In the genomic region with DNA sequence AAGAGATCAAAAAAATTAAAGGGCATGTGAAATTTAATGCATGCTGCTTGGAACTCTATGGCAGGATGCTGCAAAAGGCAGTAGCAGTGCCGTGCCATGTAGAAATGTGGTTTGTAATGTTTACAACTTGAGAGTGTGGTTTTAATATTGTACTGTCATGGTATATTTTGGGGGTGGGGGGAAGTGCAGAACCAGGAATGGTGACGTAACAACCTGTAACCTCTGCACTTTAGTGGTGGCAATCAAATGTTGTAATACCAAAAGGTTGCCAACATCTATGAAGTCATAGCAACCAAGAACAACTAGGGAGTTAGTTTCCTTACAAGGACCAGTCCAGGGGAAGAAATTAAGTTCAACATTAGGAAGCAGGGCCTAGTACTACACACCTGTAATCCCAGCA, we compare ENCODE assay signal across 26 mouse cellular contexts.
DNase-seq lines count a peak whose midpoint lies in the region; ATAC-seq and TF ChIP-seq lines count a peak whose summit lies in the region.
"Had no signal": no experiment of that assay in that cellular context is flagged by ENCODE, and none has a peak within 500 bp of the region (broad histone marks: within the 10 kb centered on the region; RNA-seq: fewer than 3 reads in every experiment).

No protein-coding gene starts in this region.

- H3K4me3 ChIP-seq in C2C12 (ENCODE audit: insufficient read depth, poor library complexity, severe bottlenecking), result no peak overlapping the region
- no peak overlapping the region for H3K4me3 ChIP-seq in kidney, embryonic 16.5 days (ENCODE audit: low read length)
- H3K4me3 ChIP-seq: forebrain, embryonic 13.5 days; heart, embryonic 12.5 days; hindbrain, embryonic 10.5 days; hindbrain, embryonic 15.5 days; intestine, embryonic 15.5 days; limb, embryonic 10.5 days; limb, embryonic 15.5 days; liver, embryonic 15.5 days; neural tube, embryonic 12.5 days had no signal

- TF ChIP-seq CTCF in C2C12 (IDR thresholded peaks at IDR 0.05; ENCODE audit: control insufficient read depth, insufficient read depth, insufficient read length), result no peak

- H3ac ChIP-seq in C2C12 (ENCODE audit: control insufficient read depth, insufficient read length, low read depth), result no peak overlapping the region

- H3K79me2 ChIP-seq in C2C12 (ENCODE audit: control insufficient read depth, insufficient read depth), result no peaks in the 10 kb centered on the region

- no peak overlapping the region for H3K27ac ChIP-seq in kidney, embryonic 16.5 days (ENCODE audit: low read length)
- H3K27ac ChIP-seq: forebrain, embryonic 13.5 days; hindbrain, embryonic 10.5 days; hindbrain, embryonic 15.5 days; intestine, embryonic 15.5 days; limb, embryonic 10.5 days; limb, embryonic 15.5 days; liver, embryonic 15.5 days; neural tube, embryonic 12.5 days had no signal

- WGBS in kidney, embryonic 16.5 days, result 79% methylated on average over 2 of the region's 2 CpGs

- H3K9me3 ChIP-seq in kidney, embryonic 16.5 days (ENCODE audit: low read length), result no peaks in the 10 kb centered on the region
- H3K9me3 ChIP-seq: forebrain, embryonic 13.5 days; heart, embryonic 12.5 days; hindbrain, embryonic 10.5 days; hindbrain, embryonic 15.5 days; intestine, embryonic 15.5 days; limb, embryonic 10.5 days; limb, embryonic 15.5 days; liver, embryonic 15.5 days; neural tube, embryonic 12.5 days had no signal

- no peaks in the 10 kb centered on the region for H3K36me3 ChIP-seq in C2C12 (ENCODE audit: control insufficient read depth, insufficient read depth)
- no peaks in the 10 kb centered on the region for H3K36me3 ChIP-seq in kidney, embryonic 16.5 days (ENCODE audit: insufficient read depth, low read length)
- H3K36me3 ChIP-seq: heart, embryonic 12.5 days; hindbrain, embryonic 10.5 days; hindbrain, embryonic 15.5 days; intestine, embryonic 15.5 days; limb, embryonic 10.5 days; limb, embryonic 15.5 days; liver, embryonic 15.5 days; neural tube, embryonic 12.5 days had no signal

- H3K27me3 ChIP-seq in C2C12 (ENCODE audit: control insufficient read depth, insufficient read depth, insufficient read length), result no peaks in the 10 kb centered on the region
- no peaks in the 10 kb centered on the region for H3K27me3 ChIP-seq in kidney, embryonic 16.5 days (ENCODE audit: insufficient read depth, low read length)
- H3K27me3 ChIP-seq: forebrain, embryonic 13.5 days; heart, embryonic 12.5 days; hindbrain, embryonic 15.5 days; intestine, embryonic 15.5 days; limb, embryonic 15.5 days; liver, embryonic 15.5 days; neural tube, embryonic 12.5 days had no signal

- H3K9ac ChIP-seq in kidney, embryonic 16.5 days (replicated peaks; ENCODE audit: low read length), result no peak overlapping the region
- H3K9ac ChIP-seq: forebrain, embryonic 13.5 days; heart, embryonic 12.5 days; hindbrain, embryonic 15.5 days; intestine, embryonic 15.5 days; limb, embryonic 15.5 days; liver, embryonic 15.5 days; lung, embryonic 14.5 days; neural tube, embryonic 12.5 days had no signal

- DNase-seq in 3134 (ENCODE audit: extremely low read depth, insufficient read length, low spot score), result peak; percentile 14
- DNase-seq in adrenal gland, postnatal 25 days, result no peak
- DNase-seq in cerebellum, adult 9-11 months, result no peak
- DNase-seq: adrenal gland, postnatal 36 days; cerebellum, adult 2 months; cerebellum, postnatal 25 days; gastrocnemius, postnatal 25 days; heart, adult 18-20 months; kidney, adult 2 months; kidney, postnatal 10 days; layer of hippocampus, postnatal 36 days; lung, embryonic 14.5 days; midbrain, embryonic 14.5 days had no signal

- H3K4me1 ChIP-seq in kidney, embryonic 16.5 days (ENCODE audit: insufficient read depth, low read length), result no peaks in the 10 kb centered on the region
- H3K4me1 ChIP-seq: forebrain, embryonic 13.5 days; heart, embryonic 12.5 days; hindbrain, embryonic 10.5 days; hindbrain, embryonic 15.5 days; intestine, embryonic 15.5 days; limb, embryonic 10.5 days; limb, embryonic 15.5 days; liver, embryonic 15.5 days; neural tube, embryonic 12.5 days had no signal

- no peak overlapping the region for H3K4me2 ChIP-seq in kidney, embryonic 16.5 days (replicated peaks; ENCODE audit: low read depth, low read length)
- H3K4me2 ChIP-seq: forebrain, embryonic 13.5 days; heart, embryonic 12.5 days; hindbrain, embryonic 15.5 days; intestine, embryonic 15.5 days; limb, embryonic 15.5 days; liver, embryonic 15.5 days; lung, embryonic 14.5 days; neural tube, embryonic 12.5 days had no signal

- no peaks in the 10 kb centered on the region for H3K79me3 ChIP-seq in C2C12 (ENCODE audit: low read depth)

- peak; percentile 95 for ATAC-seq in granulocyte monocyte progenitor cell, adult 5-6 weeks (replicated peaks; ENCODE audit: poor library complexity, severe bottlenecking)
- peak; percentile 73 for ATAC-seq in monocyte, adult 5-6 weeks (replicated peaks; ENCODE audit: insufficient number of reproducible peaks, low FRiP score, low TSS enrichment, poor library complexity, severe bottlenecking)
- ATAC-seq in kidney, embryonic 16.5 days (ENCODE audit: low FRiP score, low TSS enrichment), result no peak
- ATAC-seq: forebrain, embryonic 13.5 days; intestine, embryonic 15.5 days had no signal

TF ChIP-seq in C2C12, 6 proteins besides CTCF, POLR2A, EP300 and RAD21:
- no peak for TF ChIP-seq MAX (IDR thresholded peaks at IDR 0.05)
- TF ChIP-seq CEBPB (IDR thresholded peaks at IDR 0.05; ENCODE audit: low read depth), result peak; percentile 7
